Mouse (Mus musculus) neural tube, embryonic 15.5 days (tissue): ENCODE results near the gene Pcdh9. TPM values are rescaled to one million over a fixed set of nuclear protein-coding genes. Genes with fewer than 3 reads are reported as not detected.

Experiments used
- ATAC-seq: fragments of 200-750 bp; cut with Nextera tagmentation; 2 replicates; pipeline ENCODE4 v1.8.0; 2017; ENCODE audit warnings: mild to moderate bottlenecking, moderate TSS enrichment, moderate library complexity; ENCODE audit not compliant: low FRiP score
- H3K27ac ChIP-seq: fragments of 300-500 bp; sonication (generic); replicated peaks from 2 replicates; pipeline ENCODE4 v1.5.1; 2015; ENCODE audit warnings: mild to moderate bottlenecking, inconsistent platforms
- H3K27me3 ChIP-seq: fragments of 300-500 bp; sonication (generic); replicated peaks from 2 replicates; pipeline ENCODE4 v1.6.1; 2015; ENCODE audit warnings: inconsistent platforms
- H3K36me3 ChIP-seq: fragments of 300-500 bp; sonication (generic); 2 replicates; pipeline ENCODE4 v1.6.1; 2015; ENCODE audit warnings: inconsistent platforms
- H3K4me1 ChIP-seq: fragments of 300-500 bp; sonication (generic); 2 replicates; pipeline ENCODE4 v1.6.1; 2015; ENCODE audit warnings: inconsistent platforms
- H3K4me2 ChIP-seq: fragments of 300-500 bp; sonication (generic); 2 replicates; pipeline ENCODE4 v1.6.1; 2015; ENCODE audit warnings: inconsistent platforms, mild to moderate bottlenecking, moderate library complexity
- H3K4me3 ChIP-seq: fragments of 300-500 bp; sonication (generic); replicated peaks from 2 replicates; pipeline ENCODE4 v1.5.1; 2015; ENCODE audit warnings: mild to moderate bottlenecking, inconsistent platforms
- H3K9ac ChIP-seq: fragments of 300-500 bp; sonication (generic); replicated peaks from 2 replicates; pipeline ENCODE4 v1.6.1; 2015; ENCODE audit warnings: mild to moderate bottlenecking, inconsistent platforms
- H3K9me3 ChIP-seq: fragments of 300-500 bp; sonication (generic); replicated peaks from 2 replicates; pipeline ENCODE4 v1.6.1; 2016; ENCODE audit warnings: inconsistent platforms
- WGBS: fragments of 180-500 bp; shearing (Covaris S2); methylation state at CpG from one replicate; pipeline ENCODE4 v1.1.7; 2015; ENCODE audit warnings: mixed read lengths; 5-methylcytosine and 5-hydroxymethylcytosine counted together
- polyA plus RNA-seq: library from polyadenylated mRNA; unstranded; fragments of >200 nt; fragmentation: Nextera tagmentation; extraction: Ambion mirVana; gene quantifications from 2 replicates; pipeline ENCODE4 v1.2.1, GENCODE M21; 2015

The Pcdh9 gene
- polyA plus RNA-seq, 1 experiment from 2014 or later = 192 TPM

GRCm38 (mm10) chr14:93675273-93676068, 215.0 kb downstream of the Pcdh9 start:
- 80% methylated on average over 5 of the region's 5 CpGs for WGBS
- no peak for ATAC-seq

GRCm38 (mm10) chr14:93653986-93654757, 236.3 kb downstream of the Pcdh9 start:
- H3K4me2 ChIP-seq = no peak overlapping the region
- H3K4me3 ChIP-seq = no peak overlapping the region
- ATAC-seq = no peak
- H3K9me3 ChIP-seq = no peaks in the 10 kb centered on the region
- no peaks in the 10 kb centered on the region for H3K27me3 ChIP-seq
- no peaks in the 10 kb centered on the region for H3K36me3 ChIP-seq
- H3K27ac ChIP-seq = no peak overlapping the region
- 0 out of 2 replicates have a peak, but pooled peaks cover 3% of the 10 kb centered on the region for H3K4me1 ChIP-seq
- 65% methylated on average over 9 of the region's 9 CpGs for WGBS
- no peak overlapping the region for H3K9ac ChIP-seq

More at GRCm38 (mm10) chr14:93675273-93676068, 215.0 kb downstream of the Pcdh9 start:
- H3K27me3 ChIP-seq = no peaks in the 10 kb centered on the region
- peak overlapping the region; percentile 18; the same call in 1 of the 2 replicates for H3K27ac ChIP-seq
- H3K9ac ChIP-seq = no peak overlapping the region
- H3K4me2 ChIP-seq = no peak overlapping the region
- H3K4me1 ChIP-seq = no peaks in the 10 kb centered on the region
- no peaks in the 10 kb centered on the region for H3K9me3 ChIP-seq
- no peaks in the 10 kb centered on the region for H3K36me3 ChIP-seq
- no peak overlapping the region for H3K4me3 ChIP-seq

- ATAC-seq = no peak
- H3K27ac ChIP-seq = no peak overlapping the region
- no peaks in the 10 kb centered on the region for H3K4me1 ChIP-seq
- no peak overlapping the region for H3K9ac ChIP-seq
- no peak overlapping the region for H3K4me3 ChIP-seq
- no peaks in the 10 kb centered on the region for H3K27me3 ChIP-seq
- no peaks in the 10 kb centered on the region for H3K36me3 ChIP-seq
- 17% methylated on average over 2 of the region's 2 CpGs for WGBS
- no peak overlapping the region for H3K4me2 ChIP-seq
- no peaks in the 10 kb centered on the region for H3K9me3 ChIP-seq
Observed at GRCm38 (mm10) chr14:93627241-93627640, 263.2 kb downstream of the Pcdh9 start.

GRCm38 (mm10) chr14:93624144-93624543, 266.3 kb downstream of the Pcdh9 start:
- H3K4me3 ChIP-seq = no peak overlapping the region
- no peak overlapping the region for H3K27ac ChIP-seq
- H3K36me3 ChIP-seq = no peaks in the 10 kb centered on the region
- no peak for ATAC-seq
- no peak overlapping the region for H3K9ac ChIP-seq
- no peaks in the 10 kb centered on the region for H3K9me3 ChIP-seq
- H3K27me3 ChIP-seq = no peaks in the 10 kb centered on the region
- 87% methylated on average over 1 of the region's 1 CpGs for WGBS
- H3K4me2 ChIP-seq = no peak overlapping the region
- no peaks in the 10 kb centered on the region for H3K4me1 ChIP-seq

GRCm38 (mm10) chr14:93621211-93621610, 269.3 kb downstream of the Pcdh9 start:
- no peak overlapping the region for H3K4me2 ChIP-seq
- no peak for ATAC-seq
- no peaks in the 10 kb centered on the region for H3K9me3 ChIP-seq
- H3K27me3 ChIP-seq = no peaks in the 10 kb centered on the region
- H3K36me3 ChIP-seq = no peaks in the 10 kb centered on the region
- H3K4me1 ChIP-seq = no peaks in the 10 kb centered on the region
- no peak overlapping the region for H3K9ac ChIP-seq
- 64% methylated on average over 9 of the region's 9 CpGs for WGBS
- H3K27ac ChIP-seq = no peak overlapping the region
- H3K4me3 ChIP-seq = no peak overlapping the region

- Histone ChIP-seq H3K36me3 (no peaks in the 10 kb centered on the region), H3K9ac (no peak overlapping the region), H3K27ac (no peak overlapping the region), H3K4me3 (no peak overlapping the region), H3K4me1 (no peaks in the 10 kb centered on the region), H3K9me3 (no peaks in the 10 kb centered on the region), H3K27me3 (no peaks in the 10 kb centered on the region), H3K4me2 (no peak overlapping the region)
- no peak for ATAC-seq
- 93% methylated on average over 3 of the region's 3 CpGs for WGBS
Observed at GRCm38 (mm10) chr14:93607546-93607945, 282.9 kb downstream of the Pcdh9 start.

GRCm38 (mm10) chr14:93599997-93600396, 290.5 kb downstream of the Pcdh9 start:
- no peak overlapping the region for H3K27ac ChIP-seq
- H3K9ac ChIP-seq = no peak overlapping the region

GRCm38 (mm10) chr14:93585432-93586024, 305.0 kb downstream of the Pcdh9 start:
- no peak overlapping the region for H3K4me3 ChIP-seq
- WGBS = 36% methylated on average over 3 of the region's 3 CpGs
- no peak overlapping the region for H3K9ac ChIP-seq
- ATAC-seq = no peak
- H3K27me3 ChIP-seq = no peaks in the 10 kb centered on the region
- H3K4me1 ChIP-seq = no peaks in the 10 kb centered on the region
- H3K36me3 ChIP-seq = no peaks in the 10 kb centered on the region
- H3K4me2 ChIP-seq = no peak overlapping the region
- no peak overlapping the region for H3K27ac ChIP-seq
- no peaks in the 10 kb centered on the region for H3K9me3 ChIP-seq

More at GRCm38 (mm10) chr14:93599997-93600396, 290.5 kb downstream of the Pcdh9 start:
- no peaks in the 10 kb centered on the region for H3K9me3 ChIP-seq
- no peak overlapping the region for H3K4me2 ChIP-seq
- no peak overlapping the region for H3K4me3 ChIP-seq
- ATAC-seq = no peak
- no peaks in the 10 kb centered on the region for H3K27me3 ChIP-seq
- H3K36me3 ChIP-seq = no peaks in the 10 kb centered on the region
- H3K4me1 ChIP-seq = no peaks in the 10 kb centered on the region
- WGBS = 51% methylated on average over 4 of the region's 4 CpGs

- Histone ChIP-seq H3K9me3 (no peaks in the 10 kb centered on the region), H3K4me1 (no peaks in the 10 kb centered on the region), H3K4me2 (no peak overlapping the region), H3K36me3 (no peaks in the 10 kb centered on the region), H3K27ac (no peak overlapping the region), H3K9ac (no peak overlapping the region), H3K4me3 (no peak overlapping the region), H3K27me3 (no peaks in the 10 kb centered on the region)
- WGBS = 81% methylated on average over 2 of the region's 2 CpGs
- no peak for ATAC-seq
Observed at GRCm38 (mm10) chr14:93564361-93564760, 326.1 kb downstream of the Pcdh9 start.

- H3K27me3 ChIP-seq = no peaks in the 10 kb centered on the region
- H3K27ac ChIP-seq = no peak overlapping the region
- no peak for ATAC-seq
- 89% methylated on average over 1 of the region's 1 CpGs for WGBS
- no peaks in the 10 kb centered on the region for H3K9me3 ChIP-seq
- no peak overlapping the region for H3K4me2 ChIP-seq
- H3K9ac ChIP-seq = no peak overlapping the region
- no peak overlapping the region for H3K4me3 ChIP-seq
- no peaks in the 10 kb centered on the region for H3K4me1 ChIP-seq
- H3K36me3 ChIP-seq = no peaks in the 10 kb centered on the region
Observed at GRCm38 (mm10) chr14:93561577-93561976, 328.9 kb downstream of the Pcdh9 start.

GRCm38 (mm10) chr14:93553771-93554170, 336.7 kb downstream of the Pcdh9 start:
- ATAC-seq = no peak
- Histone ChIP-seq H3K4me2 (no peak overlapping the region), H3K4me3 (no peak overlapping the region), H3K9ac (no peak overlapping the region), H3K9me3 (no peaks in the 10 kb centered on the region), H3K27me3 (no peaks in the 10 kb centered on the region), H3K27ac (no peak overlapping the region), H3K4me1 (no peaks in the 10 kb centered on the region), H3K36me3 (no peaks in the 10 kb centered on the region)
- WGBS = 72% methylated on average over 3 of the region's 3 CpGs
